In genomic region chr12:86892711-86893311, GRCm38 (mm10) we compare ENCODE assay signal across 8 mouse cellular contexts. TPM values are rescaled to one million over a fixed set of nuclear protein-coding genes. Genes with fewer than 3 reads are reported as not detected.
DNase-seq lines count a peak whose midpoint lies in the region; ATAC-seq and TF ChIP-seq lines count a peak whose summit lies in the region.

No protein-coding gene starts in this region.

- ATAC-seq in kidney, embryonic 16.5 days (ENCODE audit: low FRiP score, low TSS enrichment), result no peak
- no peak for ATAC-seq in heart, embryonic 16.5 days (replicated peaks; ENCODE audit: extremely low read depth, insufficient read depth, low FRiP score)
- no peak for ATAC-seq in liver, embryonic 14.5 days (ENCODE audit: insufficient read depth)
- no peak for ATAC-seq in monocyte, adult 5-6 weeks (replicated peaks; ENCODE audit: insufficient number of reproducible peaks, low FRiP score, low TSS enrichment, poor library complexity, severe bottlenecking)

- H3K4me1 ChIP-seq in kidney, embryonic 16.5 days (ENCODE audit: insufficient read depth, low read length), result peaks cover 93% of the 10 kb centered on the region
- peaks cover 37% of the 10 kb centered on the region for H3K4me1 ChIP-seq in bone marrow macrophage, adult 2 months (ENCODE audit: control insufficient read depth, insufficient read depth, low read length)
- peaks cover 75% of the 10 kb centered on the region for H3K4me1 ChIP-seq in heart, embryonic 16.5 days (ENCODE audit: control insufficient read depth, insufficient read depth, low read length)
- peaks cover 28 to 59% of the 10 kb centered on the region in 2 experiments for H3K4me1 ChIP-seq in liver, embryonic 14.5 days (replicated peaks; ENCODE audit: control insufficient read depth in 2 of 2, insufficient read depth in 2 of 2, low read length in 1 of 2)

- H3K27ac ChIP-seq in kidney, embryonic 16.5 days (ENCODE audit: low read length), result peak overlapping the region; percentile 100
- H3K27ac ChIP-seq in bone marrow macrophage, adult 2 months (ENCODE audit: insufficient read depth, low read depth, low read length), result peak overlapping the region; percentile 97
- H3K27ac ChIP-seq in heart, embryonic 16.5 days (ENCODE audit: low read length), result peak overlapping the region; percentile 99
- no peak overlapping the region for H3K27ac ChIP-seq in liver, embryonic 14.5 days

- H3K4me3 ChIP-seq in kidney, embryonic 16.5 days (ENCODE audit: low read length), result peak overlapping the region; percentile 2; the same call in 1 of the 2 replicates
- peak overlapping the region; percentile 49 for H3K4me3 ChIP-seq in bone marrow macrophage, adult 2 months (ENCODE audit: insufficient read depth, low read length)
- peak overlapping the region; percentile 56 for H3K4me3 ChIP-seq in heart, embryonic 16.5 days (ENCODE audit: low read length)
- peak overlapping the region in 1 of 2 experiments; percentile 56; a peak in 2 of 4 replicates for H3K4me3 ChIP-seq in liver, embryonic 14.5 days (ENCODE audit: insufficient read depth in 1 of 2, low read depth in 2 of 2, low read length in 2 of 2)

- H3K27me3 ChIP-seq in kidney, embryonic 16.5 days (ENCODE audit: insufficient read depth, low read length), result no peaks in the 10 kb centered on the region
- no peaks in the 10 kb centered on the region for H3K27me3 ChIP-seq in heart, embryonic 16.5 days (ENCODE audit: control insufficient read depth, insufficient read depth, low read length)
- H3K27me3 ChIP-seq in liver, embryonic 14.5 days (ENCODE audit: control insufficient read depth, insufficient read depth, low read length), result peaks cover 18% of the 10 kb centered on the region
- no peaks in the 10 kb centered on the region for H3K27me3 ChIP-seq in splenic B cell, adult 2 months (ENCODE audit: control insufficient read depth, insufficient read depth, low read length, poor library complexity, severe bottlenecking)

- TF ChIP-seq POLR2A in bone marrow macrophage, adult 2 months (IDR thresholded peaks at IDR 0.05; ENCODE audit: borderline replicate concordance, low read depth, low read length), result no peak

- H3K9ac ChIP-seq in kidney, embryonic 16.5 days (replicated peaks; ENCODE audit: low read length), result peak overlapping the region; percentile 73
- peak overlapping the region; percentile 80 for H3K9ac ChIP-seq in heart, embryonic 16.5 days (ENCODE audit: low read length)
- H3K9ac ChIP-seq in liver, embryonic 14.5 days (replicated peaks), result no peak overlapping the region; the same call in 1 of the 2 replicates

- H3K9me3 ChIP-seq in kidney, embryonic 16.5 days (ENCODE audit: low read length), result no peaks in the 10 kb centered on the region
- no peaks in the 10 kb centered on the region for H3K9me3 ChIP-seq in heart, embryonic 16.5 days (replicated peaks; ENCODE audit: control insufficient read depth, low read length)
- H3K9me3 ChIP-seq in liver, embryonic 14.5 days (ENCODE audit: control insufficient read depth, low read length), result no peaks in the 10 kb centered on the region

- TF ChIP-seq EP300 in liver, embryonic 14.5 days (IDR thresholded peaks at IDR 0.05; ENCODE audit: low read depth), result no peak

- H3K36me3 ChIP-seq in kidney, embryonic 16.5 days (ENCODE audit: insufficient read depth, low read length), result no peaks in the 10 kb centered on the region
- H3K36me3 ChIP-seq in heart, embryonic 16.5 days (ENCODE audit: control insufficient read depth, insufficient read depth), result no peaks in the 10 kb centered on the region
- no peaks in the 10 kb centered on the region for H3K36me3 ChIP-seq in liver, embryonic 14.5 days (replicated peaks; ENCODE audit: control insufficient read depth, insufficient read depth, low read depth)
- no peaks in the 10 kb centered on the region for H3K36me3 ChIP-seq in splenic B cell, adult 2 months (ENCODE audit: control insufficient read depth, insufficient read depth, low read length, poor library complexity, severe bottlenecking)

- DNase-seq in kidney, adult 18-20 months, result no peak
- no peak for DNase-seq in liver, embryonic 14.5 days (ENCODE audit: low read depth in 3 of 3, low spot score in 3 of 3)
- peak; percentile 51 for DNase-seq in splenic B cell, adult 2 months (ENCODE audit: low read depth, low spot score)
- DNase-seq in ovary, postnatal 36 days (ENCODE audit: low spot score), result no peak

- no peak for TF ChIP-seq CTCF in bone marrow macrophage, adult 2 months (IDR thresholded peaks at IDR 0.05; ENCODE audit: low read depth, low read length)
- no peak for TF ChIP-seq CTCF in liver, embryonic 14.5 days (IDR thresholded peaks at IDR 0.05; ENCODE audit: low read depth)

- peak overlapping the region; percentile 77 for H3K4me2 ChIP-seq in kidney, embryonic 16.5 days (replicated peaks; ENCODE audit: low read depth, low read length)
- H3K4me2 ChIP-seq in heart, embryonic 16.5 days (ENCODE audit: low read depth, low read length), result peak overlapping the region; percentile 79
- peak overlapping the region; percentile 94 for H3K4me2 ChIP-seq in liver, embryonic 14.5 days (ENCODE audit: low read depth)

- WGBS in kidney, embryonic 16.5 days, result 2% methylated on average over 18 of the region's 18 CpGs
- WGBS in heart, embryonic 16.5 days, result 4% methylated on average over 18 of the region's 18 CpGs
- 4% methylated on average over 18 of the region's 18 CpGs for WGBS in liver, embryonic 14.5 days (ENCODE audit: insufficient replicate concordance)

RNA-seq across cellular contexts. Expression of gene Irf2bpl, which starts 8.2 kb away (rescaled TPM):
- polyA plus RNA-seq in kidney, embryonic 16.5 days (2015; fragmentation: Nextera tagmentation; extraction: Ambion mirVana), result 30.3 and 30.4 TPM in 2 replicates
- 11.4 and 12.0 TPM in 2 replicates for polyA plus RNA-seq in bone marrow macrophage, adult 2 months (2012; ENCODE audit: insufficient read depth, insufficient read length, missing spikeins)
- 25.4 and 32.4 TPM in 2 replicates for polyA plus RNA-seq in heart, embryonic 16.5 days (2015; fragmentation: Nextera tagmentation; extraction: Ambion mirVana)
- polyA plus RNA-seq in liver, embryonic 14.5 days (2012; rRNA removed), result 1.4 and 1.5 TPM in 2 replicates
- 1.4 and 1.5 TPM in 2 replicates for polyA plus RNA-seq in liver, embryonic 14.5 days (2014; fragmentation: Nextera tagmentation; extraction: Ambion mirVana)
- total RNA-seq in monocyte, adult 5-6 weeks (2017), result 15.1 to 32.7 TPM (median 18.2 TPM) in 3 replicates

RNA-seq across cellular contexts. Expression of gene Cipc, which starts 54.0 kb away (rescaled TPM):
- 24.0 and 24.9 TPM in 2 replicates for polyA plus RNA-seq in kidney, embryonic 16.5 days (2015; fragmentation: Nextera tagmentation; extraction: Ambion mirVana)
- polyA plus RNA-seq in bone marrow macrophage, adult 2 months (2012; ENCODE audit: insufficient read depth, insufficient read length, missing spikeins), result 21.3 and 23.0 TPM in 2 replicates
- 25.1 and 25.9 TPM in 2 replicates for polyA plus RNA-seq in heart, embryonic 16.5 days (2015; fragmentation: Nextera tagmentation; extraction: Ambion mirVana)
- 7.5 and 8.8 TPM in 2 replicates for polyA plus RNA-seq in liver, embryonic 14.5 days (2012; rRNA removed)
- 10.0 and 10.7 TPM in 2 replicates for polyA plus RNA-seq in liver, embryonic 14.5 days (2014; fragmentation: Nextera tagmentation; extraction: Ambion mirVana)
- total RNA-seq in monocyte, adult 5-6 weeks (2017), result 25.1 to 34.7 TPM (median 25.9 TPM) in 3 replicates
